Comparison of ENCODE assay signal across 8 mouse cellular contexts in genomic region chr7:126501684-126502022, GRCm38 (mm10). TPM values are rescaled to one million over a fixed set of nuclear protein-coding genes. Genes with fewer than 3 reads are reported as not detected.
DNase-seq lines count a peak whose midpoint lies in the region; ATAC-seq and TF ChIP-seq lines count a peak whose summit lies in the region.

No protein-coding gene starts in this region.

- ATAC-seq in limb, embryonic 15.5 days (ENCODE audit: insufficient number of reproducible peaks, low FRiP score, low TSS enrichment, low read depth) = no peak
- no peak for ATAC-seq in stomach, embryonic 16.5 days (ENCODE audit: insufficient read depth, low FRiP score)

- peaks cover under 1% of the 10 kb centered on the region; the same call in 1 of the 2 replicates for H3K4me1 ChIP-seq in testis, adult 2 months (ENCODE audit: control insufficient read depth, insufficient read depth, low read length)
- H3K4me1 ChIP-seq in limb, embryonic 15.5 days = peaks cover 7% of the 10 kb centered on the region
- peaks cover 5% of the 10 kb centered on the region; the same call in 1 of the 2 replicates for H3K4me1 ChIP-seq in stomach, embryonic 16.5 days (ENCODE audit: control insufficient read depth, insufficient read depth, low read length)

- WGBS in limb, embryonic 15.5 days = 3% methylated on average over 9 of the region's 9 CpGs
- 3% methylated on average over 9 of the region's 9 CpGs for WGBS in stomach, embryonic 16.5 days

- H3K27ac ChIP-seq in gastrocnemius, adult 2 months = peak overlapping the region; percentile 98
- H3K27ac ChIP-seq in testis, adult 2 months (ENCODE audit: control insufficient read depth, insufficient read depth, low read depth, low read length) = peak overlapping the region; percentile 98
- peak overlapping the region; percentile 99 for H3K27ac ChIP-seq in limb, embryonic 15.5 days
- peak overlapping the region; percentile 99 for H3K27ac ChIP-seq in stomach, embryonic 16.5 days (ENCODE audit: low read length)

- no peak for DNase-seq in gastrocnemius, adult 2 months
- no peak for DNase-seq in gastrocnemius, postnatal 25 days
- no peak for DNase-seq in testis, postnatal 14 days (ENCODE audit: low spot score)
- no peak for DNase-seq in adrenal gland, adult 8-10 months
- DNase-seq in Muller cell, postnatal 12 days (ENCODE audit: inconsistent ontology term) = no peak

- peak overlapping the region; percentile 81 for H3K4me3 ChIP-seq in gastrocnemius, adult 2 months
- peak overlapping the region; percentile 82 for H3K4me3 ChIP-seq in testis, adult 2 months (ENCODE audit: control insufficient read depth, low read depth, low read length)
- peak overlapping the region; percentile 58 for H3K4me3 ChIP-seq in limb, embryonic 15.5 days
- peak overlapping the region; percentile 94 for H3K4me3 ChIP-seq in stomach, embryonic 16.5 days (replicated peaks; ENCODE audit: low read length)

- intact Hi-C loops in gastrocnemius, adult 2 months (cut with DNase I) = loop anchor here (2.0 to 10.0 kb wide), 2 partner anchors 15 to 193 kb away; partner anchors contain the start of genes Bola2, Slx1b and Tufm

- peak overlapping the region; percentile 67 for H3K4me2 ChIP-seq in limb, embryonic 15.5 days
- H3K4me2 ChIP-seq in stomach, embryonic 16.5 days (ENCODE audit: low read depth, low read length) = peak overlapping the region; percentile 97

- TF ChIP-seq POLR2A in testis, adult 2 months (IDR thresholded peaks at IDR 0.05; ENCODE audit: control insufficient read depth, low read depth, low read length) = no peak

- no peaks in the 10 kb centered on the region for H3K9me3 ChIP-seq in limb, embryonic 15.5 days
- H3K9me3 ChIP-seq in stomach, embryonic 16.5 days (replicated peaks; ENCODE audit: control insufficient read depth, low read length) = no peaks in the 10 kb centered on the region

- H3K9ac ChIP-seq in limb, embryonic 15.5 days = peak overlapping the region; percentile 52
- peak overlapping the region; percentile 100 for H3K9ac ChIP-seq in stomach, embryonic 16.5 days (ENCODE audit: low read length)

- no peaks in the 10 kb centered on the region for H3K27me3 ChIP-seq in testis, adult 2 months (ENCODE audit: control insufficient read depth, insufficient read depth, low read length)
- no peaks in the 10 kb centered on the region for H3K27me3 ChIP-seq in limb, embryonic 15.5 days
- no peaks in the 10 kb centered on the region for H3K27me3 ChIP-seq in stomach, embryonic 16.5 days (ENCODE audit: control insufficient read depth, insufficient read depth, low read length)

- no peak for TF ChIP-seq CTCF in gastrocnemius, adult 2 months (IDR thresholded peaks at IDR 0.05)
- no peak for TF ChIP-seq CTCF in testis, adult 2 months (IDR thresholded peaks at IDR 0.05; ENCODE audit: control insufficient read depth, insufficient read depth, insufficient replicate concordance, low read depth, low read length)

- peaks cover 15% of the 10 kb centered on the region for H3K36me3 ChIP-seq in testis, adult 2 months (ENCODE audit: control insufficient read depth, insufficient read depth, low read length)
- peaks cover 44% of the 10 kb centered on the region for H3K36me3 ChIP-seq in limb, embryonic 15.5 days
- peaks cover 15% of the 10 kb centered on the region for H3K36me3 ChIP-seq in stomach, embryonic 16.5 days (ENCODE audit: control insufficient read depth, insufficient read depth, low read length)

RNA-seq across cellular contexts. Expression of gene Atxn2l, which starts 1.6 kb away (rescaled TPM):
- total RNA-seq in gastrocnemius, adult 2 months (2021) = 10 to 100 TPM; 32.8 to 34.0 TPM
- 10 to 100 TPM; 26.0 to 26.4 TPM for total RNA-seq in gastrocnemius, postnatal 25 days (2021)
- polyA plus RNA-seq in testis, adult 2 months (2012; rRNA removed) = 666 and 681 TPM in 2 replicates
- 41.9 and 47.0 TPM in 2 replicates for polyA plus RNA-seq in limb, embryonic 15.5 days (2015; fragmentation: Nextera tagmentation; extraction: Ambion mirVana)
- 31.2 and 33.4 TPM in 2 replicates for polyA plus RNA-seq in stomach, embryonic 16.5 days (2015; fragmentation: Nextera tagmentation; extraction: Ambion mirVana)
- total RNA-seq in adrenal gland, adult 8-10 months (2022) = 100 to 1,000 TPM in 2 of 4 experiments, 10 to 100 TPM in 2; 83.3 to 141 (median 110) TPM

RNA-seq across cellular contexts. Expression of gene Tufm, which starts 14.5 kb away (rescaled TPM):
- 100 to 1,000 TPM; 111 to 141 TPM for total RNA-seq in gastrocnemius, adult 2 months (2021)
- 100 to 1,000 TPM; 131 to 139 TPM for total RNA-seq in gastrocnemius, postnatal 25 days (2021)
- 43.5 and 50.2 TPM in 2 replicates for polyA plus RNA-seq in testis, adult 2 months (2012; rRNA removed)
- 120 and 130 TPM in 2 replicates for polyA plus RNA-seq in limb, embryonic 15.5 days (2015; fragmentation: Nextera tagmentation; extraction: Ambion mirVana)
- polyA plus RNA-seq in stomach, embryonic 16.5 days (2015; fragmentation: Nextera tagmentation; extraction: Ambion mirVana) = 140 and 154 TPM in 2 replicates
- 100 to 1,000 TPM; 205 to 255 (median 223) TPM for total RNA-seq in adrenal gland, adult 8-10 months (2022)

RNA-seq across cellular contexts. Expression of gene Sh2b1, which starts 26.4 kb away (rescaled TPM):
- 10 to 100 TPM; 43.0 to 48.1 TPM for total RNA-seq in gastrocnemius, adult 2 months (2021)
- total RNA-seq in gastrocnemius, postnatal 25 days (2021) = 10 to 100 TPM; 41.5 to 43.9 TPM
- polyA plus RNA-seq in testis, adult 2 months (2012; rRNA removed) = 39.2 and 41.1 TPM in 2 replicates
- 51.9 and 53.7 TPM in 2 replicates for polyA plus RNA-seq in limb, embryonic 15.5 days (2015; fragmentation: Nextera tagmentation; extraction: Ambion mirVana)
- polyA plus RNA-seq in stomach, embryonic 16.5 days (2015; fragmentation: Nextera tagmentation; extraction: Ambion mirVana) = 40.9 and 42.1 TPM in 2 replicates
- total RNA-seq in adrenal gland, adult 8-10 months (2022) = 10 to 100 TPM; 54.3 to 78.7 (median 65.2) TPM

RNA-seq across cellular contexts. Expression of gene Atp2a1, which starts 38.7 kb away (rescaled TPM):
- over 10,000 TPM; 21,521 to 26,495 TPM for total RNA-seq in gastrocnemius, adult 2 months (2021)
- total RNA-seq in gastrocnemius, postnatal 25 days (2021) = over 10,000 TPM; 22,501 to 25,220 TPM
- polyA plus RNA-seq in testis, adult 2 months (2012; rRNA removed) = 1.5 and 1.6 TPM in 2 replicates
- polyA plus RNA-seq in limb, embryonic 15.5 days (2015; fragmentation: Nextera tagmentation; extraction: Ambion mirVana) = 82.8 and 290 TPM in 2 replicates
- 4.0 and 110 TPM in 2 replicates for polyA plus RNA-seq in stomach, embryonic 16.5 days (2015; fragmentation: Nextera tagmentation; extraction: Ambion mirVana)
- total RNA-seq in adrenal gland, adult 8-10 months (2022) = under 1 TPM in 1 of 4 experiments, not detected in 3; 0.08 TPM
